Mouse (Mus musculus): ENCODE data around the gene Setd4. TPM values are rescaled to one million over a fixed set of nuclear protein-coding genes. Genes with fewer than 3 reads are reported as not detected.

Gene Setd4
- polyA plus RNA-seq, 1 experiment from 2014 or later = 23.6 TPM

DNA sequence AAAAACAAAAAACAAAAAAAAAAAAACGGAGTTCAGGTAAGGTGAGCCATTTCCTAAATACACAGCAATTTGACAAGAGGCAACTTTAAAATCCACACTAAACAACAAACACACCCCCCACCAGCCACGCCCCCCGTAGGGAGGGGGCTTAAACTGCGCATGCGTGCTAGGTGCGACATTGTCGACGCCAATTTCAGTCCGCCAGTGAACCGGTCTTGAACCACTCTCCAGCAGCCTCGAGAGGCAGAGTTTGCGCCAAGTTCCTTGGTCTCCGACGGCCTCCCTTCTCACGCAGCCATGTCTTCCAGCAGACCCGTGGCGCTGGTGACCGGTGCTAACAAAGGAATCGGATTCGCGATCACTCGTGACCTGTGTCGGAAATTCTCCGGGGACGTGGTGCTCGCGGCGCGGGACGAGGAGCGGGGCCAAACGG lies 3.8 kb upstream of the Setd4 start:
- peaks cover 29% of the 10 kb centered on the region for H3K36me3 ChIP-seq
- peak overlapping the region; percentile 78 for H3K4me3 ChIP-seq
- ATAC-seq (ENCODE audit: insufficient number of reproducible peaks, insufficient read depth, low FRiP score, low TSS enrichment, low read depth) = no peak
- peaks cover 28% of the 10 kb centered on the region for H3K4me1 ChIP-seq
- peak overlapping the region; percentile 71; the same call in 1 of the 2 replicates for H3K27ac ChIP-seq
- H3K9me3 ChIP-seq = no peaks in the 10 kb centered on the region
- H3K27me3 ChIP-seq = no peaks in the 10 kb centered on the region
- under 1% methylated on average over 32 of the region's 32 CpGs for WGBS
- peak overlapping the region; percentile 89 for H3K4me2 ChIP-seq
- H3K9ac ChIP-seq = peak overlapping the region; percentile 89

DNA sequence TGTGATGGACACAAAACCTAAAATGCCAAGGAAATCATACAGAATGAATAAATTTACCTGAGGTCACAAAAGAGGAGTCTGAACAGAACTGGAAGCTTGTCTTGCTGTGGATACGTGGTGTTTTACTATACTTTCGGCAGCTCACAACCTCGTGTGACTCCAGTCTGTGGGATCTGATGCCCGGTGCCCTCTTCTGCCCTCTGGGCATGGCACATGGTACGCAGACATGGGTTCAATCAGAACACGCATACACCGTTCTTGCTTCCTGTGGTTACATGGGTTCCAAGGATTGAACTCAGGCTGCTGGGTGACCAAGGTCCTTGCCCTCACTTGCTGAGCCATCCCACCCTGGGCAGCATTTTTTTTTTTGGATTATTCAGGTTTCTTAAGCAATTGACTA lies 2.3 kb upstream of the Setd4 start:
- no peak overlapping the region for H3K9ac ChIP-seq
- H3K4me2 ChIP-seq = no peak overlapping the region
- peaks cover 19% of the 10 kb centered on the region for H3K36me3 ChIP-seq
- no peak overlapping the region for H3K4me3 ChIP-seq
- H3K27ac ChIP-seq = no peak overlapping the region
- H3K9me3 ChIP-seq = no peaks in the 10 kb centered on the region
- peaks cover 28% of the 10 kb centered on the region for H3K4me1 ChIP-seq
- H3K27me3 ChIP-seq = no peaks in the 10 kb centered on the region
- 85% methylated on average over 7 of the region's 7 CpGs for WGBS
- ATAC-seq (ENCODE audit: insufficient number of reproducible peaks, insufficient read depth, low FRiP score, low TSS enrichment, low read depth) = no peak

DNA sequence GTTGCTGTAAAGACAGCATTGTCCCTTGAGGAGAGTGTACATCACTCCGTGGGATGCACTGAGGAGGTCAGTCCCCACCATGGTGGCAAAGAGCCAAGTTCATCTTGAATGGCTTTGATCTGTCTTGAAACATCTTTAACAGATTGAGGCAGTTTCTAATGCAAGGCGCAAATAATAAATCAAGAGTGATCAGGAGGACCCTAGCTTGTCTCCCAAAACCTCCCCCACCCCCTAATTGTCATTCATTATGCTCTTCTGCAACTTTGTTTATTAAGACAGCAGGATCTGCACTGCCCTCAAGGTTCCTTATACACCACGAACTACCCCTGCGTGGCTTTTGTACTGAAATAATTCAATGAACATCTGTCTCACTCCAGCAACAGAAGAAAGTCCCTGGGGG lies 1.7 kb upstream of the Setd4 start, which contains the start of gene Cbr1:
Cbr1 (plus strand) TSS at position 301 of the 400 bp plus-strand sequence.
- 63% methylated on average over 4 of the region's 4 CpGs for WGBS
- Histone ChIP-seq H3K27ac (0 out of 2 replicates have a peak within 1 kb of the TSS, but pooled peaks have one; percentile 94), H3K36me3 (peaks cover 14% of the 10 kb centered on the region), H3K4me1 (peaks cover 28% of the 10 kb centered on the region), H3K9me3 (no peaks in the 10 kb centered on the region), H3K9ac (peak within 1 kb of the TSS; percentile 86; the same call in 1 of the 2 replicates), H3K4me3 (peak within 1 kb of the TSS; percentile 69), H3K4me2 (peak within 1 kb of the TSS; percentile 89), H3K27me3 (no peaks in the 10 kb centered on the region)
- no peak for ATAC-seq (ENCODE audit: insufficient number of reproducible peaks, insufficient read depth, low FRiP score, low TSS enrichment, low read depth)

DNA sequence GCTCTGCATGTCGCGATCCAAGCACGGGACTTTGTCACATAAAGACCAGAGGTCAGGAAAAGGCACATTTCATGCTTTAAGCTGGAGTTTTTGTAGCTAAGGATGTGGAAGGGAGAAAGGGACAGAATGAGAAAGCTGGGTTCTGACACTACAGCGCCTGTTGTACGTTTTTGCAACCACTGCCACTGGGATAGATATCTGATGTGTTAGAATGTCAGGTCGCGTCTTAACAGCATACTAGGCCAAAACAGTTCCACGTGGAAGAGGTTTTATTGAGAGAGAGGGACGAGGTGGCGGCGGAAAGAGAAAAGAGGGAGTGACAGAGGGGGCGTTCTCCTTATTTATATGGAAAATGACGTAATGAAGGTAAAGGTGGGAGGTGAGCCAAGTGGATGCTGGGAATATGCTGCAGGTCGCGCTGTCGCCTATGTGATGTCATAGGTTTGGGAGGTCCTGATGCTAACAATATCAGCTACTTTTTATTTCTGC lies 662 bp upstream of the Setd4 start:
- Histone ChIP-seq H3K4me1 (peaks cover 28% of the 10 kb centered on the region), H3K4me2 (peak overlapping the region; percentile 89), H3K4me3 (peak overlapping the region; percentile 69), H3K36me3 (peaks cover 10% of the 10 kb centered on the region), H3K27me3 (no peaks in the 10 kb centered on the region), H3K9me3 (no peaks in the 10 kb centered on the region), H3K27ac (peak overlapping the region; percentile 94; the same call in 1 of the 2 replicates), H3K9ac (peak overlapping the region; percentile 86)
- 5% methylated on average over 16 of the region's 16 CpGs for WGBS
- no peak for ATAC-seq (ENCODE audit: insufficient number of reproducible peaks, insufficient read depth, low FRiP score, low TSS enrichment, low read depth)

DNA sequence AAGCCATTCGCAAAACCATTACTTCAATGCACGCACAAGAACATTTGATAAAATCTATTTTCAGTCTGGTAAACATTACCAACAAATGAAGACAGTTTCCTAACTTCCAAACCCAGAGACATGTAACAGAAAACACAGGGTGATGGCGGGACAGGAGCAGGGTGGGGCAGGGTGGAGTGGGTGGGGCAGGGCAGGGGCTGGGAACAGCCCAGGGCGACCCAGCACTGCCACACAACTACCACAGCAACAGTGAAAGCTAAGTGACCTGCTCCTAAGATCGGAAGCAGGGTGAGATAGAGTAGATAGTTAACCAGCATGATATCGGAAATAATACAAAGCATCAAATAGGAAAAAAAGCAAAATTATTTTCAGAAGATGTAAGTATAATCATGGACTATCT lies 4.4 kb downstream of the Setd4 start:
- Histone ChIP-seq H3K4me2 (no peak overlapping the region), H3K36me3 (peaks cover 43% of the 10 kb centered on the region), H3K9me3 (no peaks in the 10 kb centered on the region), H3K27ac (no peak overlapping the region), H3K27me3 (no peaks in the 10 kb centered on the region), H3K4me3 (no peak overlapping the region), H3K9ac (no peak overlapping the region), H3K4me1 (peaks cover 5% of the 10 kb centered on the region)
- 82% methylated on average over 6 of the region's 6 CpGs for WGBS
- no peak for ATAC-seq (ENCODE audit: insufficient number of reproducible peaks, insufficient read depth, low FRiP score, low TSS enrichment, low read depth)

DNA sequence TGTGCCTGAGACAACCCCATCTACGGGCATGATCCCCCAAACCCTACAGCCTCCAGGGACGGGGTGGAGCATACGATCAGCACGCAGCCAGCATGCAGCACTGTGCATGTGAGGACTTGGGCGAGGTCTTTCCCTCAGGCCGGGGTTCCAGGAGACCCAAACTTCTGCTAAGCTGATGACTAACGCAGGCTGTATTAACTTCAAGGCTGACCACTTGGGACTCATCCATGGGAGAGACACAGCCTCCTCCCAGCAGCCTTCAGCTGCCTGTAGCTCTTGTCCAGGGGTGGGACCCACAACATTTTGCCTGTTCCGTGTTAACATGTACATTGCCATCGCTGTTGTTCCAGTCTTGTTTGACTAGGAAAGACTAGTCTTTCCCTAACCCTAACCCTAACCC lies 6.3 kb downstream of the Setd4 start:
- no peaks in the 10 kb centered on the region for H3K4me1 ChIP-seq
- H3K9me3 ChIP-seq = no peaks in the 10 kb centered on the region
- H3K27ac ChIP-seq = no peak overlapping the region
- H3K27me3 ChIP-seq = no peaks in the 10 kb centered on the region
- H3K36me3 ChIP-seq = peaks cover 57% of the 10 kb centered on the region
- no peak overlapping the region for H3K4me2 ChIP-seq
- ATAC-seq (ENCODE audit: insufficient number of reproducible peaks, insufficient read depth, low FRiP score, low TSS enrichment, low read depth) = no peak
- WGBS = 86% methylated on average over 9 of the region's 9 CpGs
- no peak overlapping the region for H3K4me3 ChIP-seq
- no peak overlapping the region for H3K9ac ChIP-seq

DNA sequence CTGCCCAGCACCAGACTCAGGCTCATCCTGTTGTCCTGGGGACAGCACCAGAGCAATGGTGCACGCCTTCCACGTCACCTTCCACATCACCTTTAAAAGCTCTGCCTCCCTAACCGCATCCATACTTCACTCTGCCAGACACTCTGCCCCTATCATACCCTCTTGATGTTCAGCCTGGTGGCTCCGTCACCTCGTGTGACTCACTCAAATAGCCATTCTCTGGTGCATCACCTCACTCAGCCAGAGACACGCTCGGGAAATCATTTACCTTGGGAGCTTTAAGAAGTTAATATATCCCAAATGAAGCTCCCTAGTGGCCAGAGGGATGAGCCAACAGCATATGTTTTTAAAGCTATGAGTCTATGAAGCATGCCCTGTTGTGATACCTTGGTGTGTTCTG lies 7.1 kb downstream of the Setd4 start:
- H3K9ac ChIP-seq = no peak overlapping the region
- 87% methylated on average over 7 of the region's 7 CpGs for WGBS
- H3K4me1 ChIP-seq = no peaks in the 10 kb centered on the region
- no peak for ATAC-seq (ENCODE audit: insufficient number of reproducible peaks, insufficient read depth, low FRiP score, low TSS enrichment, low read depth)
- no peak overlapping the region for H3K4me2 ChIP-seq
- H3K9me3 ChIP-seq = no peaks in the 10 kb centered on the region
- H3K27me3 ChIP-seq = no peaks in the 10 kb centered on the region
- H3K36me3 ChIP-seq = peaks cover 58% of the 10 kb centered on the region
- H3K4me3 ChIP-seq = no peak overlapping the region
- no peak overlapping the region for H3K27ac ChIP-seq

DNA sequence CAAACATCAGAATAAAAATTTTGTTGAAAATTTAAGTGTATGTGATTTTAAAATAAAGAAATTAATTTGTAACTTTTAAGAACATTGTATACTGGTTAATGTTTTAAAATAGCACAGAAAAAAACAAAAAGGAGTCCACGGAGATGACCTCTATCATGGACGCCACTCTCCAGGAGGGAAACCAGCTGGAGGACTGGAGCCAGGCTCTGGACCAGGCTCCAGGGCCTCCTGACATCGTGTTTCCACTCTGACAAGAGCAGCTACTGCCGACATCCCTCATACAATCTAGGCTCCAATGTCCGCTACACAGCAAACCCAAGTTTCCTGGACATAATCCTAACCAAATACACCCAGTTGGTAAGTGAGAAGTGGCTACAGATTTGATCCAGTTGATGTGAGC lies 8.1 kb downstream of the Setd4 start:
- ATAC-seq (ENCODE audit: insufficient number of reproducible peaks, insufficient read depth, low FRiP score, low TSS enrichment, low read depth) = no peak
- no peaks in the 10 kb centered on the region for H3K27me3 ChIP-seq
- H3K4me3 ChIP-seq = no peak overlapping the region
- no peaks in the 10 kb centered on the region for H3K4me1 ChIP-seq
- no peak overlapping the region for H3K27ac ChIP-seq
- no peak overlapping the region for H3K4me2 ChIP-seq
- H3K9me3 ChIP-seq = no peaks in the 10 kb centered on the region
- no peak overlapping the region for H3K9ac ChIP-seq
- H3K36me3 ChIP-seq = peaks cover 64% of the 10 kb centered on the region
- WGBS = 92% methylated on average over 5 of the region's 5 CpGs

DNA sequence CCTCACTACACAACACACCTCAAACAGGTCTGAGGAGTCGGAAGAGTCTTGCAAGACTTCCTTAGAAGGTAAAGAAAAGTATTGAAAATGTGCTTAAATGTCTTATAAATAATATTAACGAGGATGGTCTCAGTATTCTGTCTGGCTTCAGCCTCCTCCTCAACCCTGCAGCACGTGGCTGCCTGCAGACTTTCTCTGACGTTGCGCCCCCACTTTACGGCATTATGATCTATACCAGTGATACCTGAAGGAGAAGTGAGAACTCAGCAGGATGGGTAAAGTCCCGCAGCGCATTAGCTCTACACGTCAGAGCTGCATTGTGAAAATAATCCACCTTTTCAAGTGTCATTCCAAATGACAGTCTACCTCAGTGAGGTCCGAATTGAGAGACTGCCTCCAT lies 9.4 kb downstream of the Setd4 start:
- ATAC-seq (ENCODE audit: insufficient number of reproducible peaks, insufficient read depth, low FRiP score, low TSS enrichment, low read depth) = no peak
- Histone ChIP-seq H3K4me1 (no peaks in the 10 kb centered on the region), H3K4me3 (no peak overlapping the region), H3K36me3 (peaks cover 72% of the 10 kb centered on the region), H3K9me3 (no peaks in the 10 kb centered on the region), H3K27me3 (no peaks in the 10 kb centered on the region), H3K9ac (no peak overlapping the region), H3K27ac (no peak overlapping the region), H3K4me2 (no peak overlapping the region)
- 93% methylated on average over 10 of the region's 10 CpGs for WGBS

DNA sequence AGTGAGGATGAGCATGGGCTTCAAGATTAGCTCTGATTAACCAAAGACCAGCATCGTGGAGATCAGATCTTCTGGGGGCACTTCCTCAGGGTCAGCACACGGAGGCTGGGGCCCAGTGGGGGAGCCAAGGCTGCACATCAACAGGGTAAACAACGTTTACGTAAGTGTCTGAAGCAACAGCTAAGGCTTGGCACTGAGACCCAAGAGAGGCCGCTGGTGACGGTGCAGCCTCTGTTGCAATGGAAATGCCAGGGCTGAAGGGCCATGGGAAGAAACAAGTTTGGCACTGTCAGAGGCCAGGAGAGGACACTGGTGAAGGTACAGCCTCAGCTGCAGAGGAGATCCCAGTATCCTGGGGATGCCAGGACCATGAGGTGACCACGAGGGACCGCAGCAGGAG lies 10.5 kb downstream of the Setd4 start:
- H3K4me3 ChIP-seq = no peak overlapping the region
- H3K36me3 ChIP-seq = peaks cover 69% of the 10 kb centered on the region
- no peak overlapping the region for H3K27ac ChIP-seq
- no peak for ATAC-seq (ENCODE audit: insufficient number of reproducible peaks, insufficient read depth, low FRiP score, low TSS enrichment, low read depth)
- H3K27me3 ChIP-seq = no peaks in the 10 kb centered on the region
- H3K4me2 ChIP-seq = no peak overlapping the region
- no peaks in the 10 kb centered on the region for H3K9me3 ChIP-seq
- no peak overlapping the region for H3K9ac ChIP-seq
- 0 out of 2 replicates have a peak, but pooled peaks cover 4% of the 10 kb centered on the region for H3K4me1 ChIP-seq
- WGBS = 94% methylated on average over 8 of the region's 8 CpGs

DNA sequence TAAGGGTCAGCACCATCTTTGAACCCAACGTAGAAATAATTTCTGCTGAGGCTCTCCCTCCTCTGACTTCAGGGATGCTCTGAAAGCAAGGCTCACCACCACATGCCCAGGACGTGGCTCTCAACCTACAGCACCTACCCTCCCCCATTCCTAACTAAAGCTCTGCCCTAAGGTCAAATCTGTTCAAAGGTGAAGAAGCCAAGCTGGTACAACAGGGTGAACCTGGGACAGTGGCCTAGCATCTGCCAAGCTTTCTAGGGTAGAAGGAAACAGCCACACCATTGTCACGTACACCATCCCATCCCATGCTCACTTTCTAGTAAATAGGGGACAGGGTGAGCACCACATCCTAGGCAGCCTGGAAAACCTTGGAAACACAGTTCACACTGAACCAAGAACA lies 11.2 kb downstream of the Setd4 start:
- Histone ChIP-seq H3K27ac (no peak overlapping the region), H3K36me3 (peaks cover 68% of the 10 kb centered on the region), H3K27me3 (no peaks in the 10 kb centered on the region), H3K4me2 (no peak overlapping the region), H3K9me3 (no peaks in the 10 kb centered on the region), H3K4me1 (peaks cover 10% of the 10 kb centered on the region; the same call in 1 of the 2 replicates), H3K4me3 (no peak overlapping the region), H3K9ac (no peak overlapping the region)
- no peak for ATAC-seq (ENCODE audit: insufficient number of reproducible peaks, insufficient read depth, low FRiP score, low TSS enrichment, low read depth)
- WGBS = 94% methylated on average over 3 of the region's 3 CpGs

DNA sequence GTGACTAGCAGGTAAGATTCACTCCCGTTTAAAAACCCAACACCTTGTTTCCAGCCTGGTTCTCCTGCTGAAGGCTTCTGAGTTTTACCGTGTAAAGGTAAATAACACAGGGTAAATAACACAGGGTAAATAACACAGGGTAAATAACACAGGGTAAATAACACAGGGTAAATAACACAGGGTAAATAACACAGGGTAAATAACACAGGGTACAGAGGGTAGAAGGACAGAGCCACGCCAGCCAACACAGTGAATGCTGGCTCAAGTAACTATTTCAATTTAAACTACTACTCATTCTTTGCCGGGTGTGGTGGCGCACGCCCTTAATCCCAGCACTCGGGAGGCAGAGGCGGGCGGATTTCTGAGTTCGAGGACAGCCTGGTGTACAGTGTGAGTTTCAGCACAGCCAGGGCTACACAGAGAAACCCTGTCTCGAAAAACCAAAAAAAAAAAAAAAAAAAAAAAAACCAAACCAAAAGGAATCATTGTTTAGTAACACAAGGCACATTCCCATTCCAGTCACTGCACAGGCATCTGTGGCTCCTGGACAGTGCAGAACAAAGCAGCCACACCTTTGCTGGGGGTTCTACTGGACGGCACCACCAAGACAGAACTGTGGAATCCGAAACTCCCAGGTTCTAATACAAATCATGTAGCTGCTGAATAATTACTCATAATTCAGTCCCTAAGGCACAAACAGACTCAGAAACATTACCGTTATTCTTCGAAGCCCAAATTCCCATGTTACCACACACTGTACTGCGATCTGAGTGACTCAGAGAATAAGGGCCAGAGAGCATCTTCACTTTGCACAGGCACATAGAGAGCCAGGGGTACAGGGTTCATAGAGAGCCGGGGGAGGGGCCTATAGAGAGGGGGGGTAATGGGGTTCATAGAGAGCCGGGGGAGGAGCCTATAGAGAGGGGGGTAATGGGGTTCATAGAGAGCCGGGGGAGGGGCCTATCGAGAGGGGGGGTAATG lies 12.1 kb downstream of the Setd4 start:
- WGBS = 91% methylated on average over 20 of the region's 20 CpGs
- H3K27me3 ChIP-seq = no peaks in the 10 kb centered on the region
- H3K27ac ChIP-seq = no peak overlapping the region
- peaks cover 18% of the 10 kb centered on the region; the same call in 1 of the 2 replicates for H3K4me1 ChIP-seq
- H3K9me3 ChIP-seq = no peaks in the 10 kb centered on the region
- H3K4me2 ChIP-seq = no peak overlapping the region
- ATAC-seq (ENCODE audit: insufficient number of reproducible peaks, insufficient read depth, low FRiP score, low TSS enrichment, low read depth) = no peak
- H3K4me3 ChIP-seq = no peak overlapping the region
- H3K9ac ChIP-seq = no peak overlapping the region
- peaks cover 66% of the 10 kb centered on the region for H3K36me3 ChIP-seq

Data from embryonic facial prominence, embryonic 13.5 days (tissue).